Mouse (Mus musculus) heart, adult 2 months (tissue): ENCODE measurements around the gene Cd200r2. TPM values are rescaled to one million over a fixed set of nuclear protein-coding genes. Genes with fewer than 3 reads are reported as not detected.

Source experiments
- DNase-seq, 2 experiments: peaks; one replicate each; pipeline ENCODE4 v3.0.0; 2021
- H3K27ac ChIP-seq: fragments of 200-600 bp; 2 replicates; pipeline ENCODE4 v1.8.1; 2022
- H3K27me3 ChIP-seq: fragments of 200-500 bp; 2 replicates; pipeline ENCODE4 v1.6.1; 2012; ENCODE audit warnings: mild to moderate bottlenecking, low read length, inconsistent platforms, mixed read lengths; ENCODE audit not compliant: control insufficient read depth, insufficient read depth
- H3K36me3 ChIP-seq: fragments of 200-500 bp; 2 replicates; pipeline ENCODE4 v1.6.1; 2012; ENCODE audit warnings: low read length, inconsistent platforms; ENCODE audit not compliant: control insufficient read depth, insufficient read depth
- H3K4me1 ChIP-seq: fragments of 200-500 bp; 2 replicates; pipeline ENCODE4 v1.6.1; 2011; ENCODE audit warnings: low read length; ENCODE audit not compliant: control insufficient read depth, insufficient read depth
- H3K4me3 ChIP-seq: fragments of 200-600 bp; 2 replicates; pipeline ENCODE4 v1.8.1; 2022
- H3K79me2 ChIP-seq: fragments of 200-500 bp; replicated peaks from 2 replicates; pipeline ENCODE4 v1.6.1; 2012; ENCODE audit warnings: mild to moderate bottlenecking, inconsistent platforms, low read length, moderate library complexity, mixed read lengths; ENCODE audit not compliant: control insufficient read depth, insufficient read depth
- H3K9ac ChIP-seq: fragments of 200-500 bp; 2 replicates; pipeline ENCODE4 v1.6.1; 2012; ENCODE audit warnings: low read depth, mild to moderate bottlenecking, control low read depth, inconsistent platforms, low read length, mixed read lengths
- CTCF ChIP-seq: fragments of 200-600 bp; IDR thresholded peaks from 2 replicates; pipeline ENCODE4 v1.8.1; 2022; ENCODE audit warnings: antibody characterized with exemption, mild to moderate bottlenecking, moderate library complexity
- EP300 ChIP-seq: fragments of 200-500 bp; IDR thresholded peaks from 2 replicates; pipeline ENCODE4 v1.6.1; 2011; ENCODE audit warnings: low read depth, low read length, control low read depth; ENCODE audit not compliant: insufficient read depth
- POLR2A ChIP-seq: fragments of 200-500 bp; IDR thresholded peaks from 2 replicates; pipeline ENCODE4 v1.6.1; 2011; ENCODE audit warnings: mild to moderate bottlenecking, low read depth, low read length, control low read depth; ENCODE audit not compliant: insufficient read depth
- WGBS: fragments of 180-500 bp; shearing (Covaris S2); methylation state at CpG from one replicate; pipeline ENCODE4 v1.1.7; 2018; 5-methylcytosine and 5-hydroxymethylcytosine counted together
- intact Hi-C: fragments of 180-260 bp; cut with DNase I; formaldehyde crosslinking; loops from one replicate; pipeline ENCODE4 v1.15.1; 2025
- polyA plus RNA-seq: library from polyadenylated mRNA; depleted of rRNA; stranded (reverse); fragments of >200 nt; gene quantifications from 2 replicates; pipeline ENCODE4 v1.2.3, GENCODE M21; 2012; rRNA removed
- total RNA-seq, 2 experiments: library from RNA; stranded (reverse); gene quantifications; 2 replicates each; pipeline ENCODE4 v1.2.3; 2021

Cd200r2 gene
- total and polyA plus RNA-seq, 3 experiments, result not detected

- intact Hi-C loops, result loop anchor here (5.0 kb wide), 1 partner anchor 130 kb away; the partner anchor contains the start of gene Ccdc80
Observed at GRCm38 (mm10) chr16:44962296-44962695, 95.4 kb downstream of the Cd200r2 start.

GRCm38 (mm10) chr16:44962777-44963176 lies 95.9 kb downstream of the Cd200r2 start:
- no peak overlapping the region for H3K4me3 ChIP-seq
- WGBS, result 15% methylated on average over 2 of the region's 2 CpGs
- H3K36me3 ChIP-seq, result no peaks in the 10 kb centered on the region
- H3K4me1 ChIP-seq, result peaks cover 4% of the 10 kb centered on the region
- H3K27me3 ChIP-seq, result no peaks in the 10 kb centered on the region
- no peak overlapping the region for H3K9ac ChIP-seq
- DNase-seq, result peak in 1 of 2 experiments; percentile 21
- intact Hi-C loops, result loop anchor here (5.0 kb wide), 1 partner anchor 130 kb away; the partner anchor contains the start of gene Ccdc80
- peak overlapping the region; percentile 2 for H3K27ac ChIP-seq
- TF ChIP-seq CTCF (no peak), POLR2A (no peak), EP300 (no peak)
- no peaks in the 10 kb centered on the region for H3K79me2 ChIP-seq

More at GRCm38 (mm10) chr16:44962296-44962695, 95.4 kb downstream of the Cd200r2 start:
- H3K27ac ChIP-seq, result peak overlapping the region; percentile 2
- peak; percentile 53 for TF ChIP-seq CTCF
- no peak for TF ChIP-seq EP300
- H3K4me1 ChIP-seq, result peaks cover 4% of the 10 kb centered on the region
- no peaks in the 10 kb centered on the region for H3K36me3 ChIP-seq
- H3K9ac ChIP-seq, result no peak overlapping the region
- no peaks in the 10 kb centered on the region for H3K79me2 ChIP-seq
- no peaks in the 10 kb centered on the region for H3K27me3 ChIP-seq
- WGBS, result 74% methylated on average over 2 of the region's 2 CpGs
- DNase-seq, result no peak
- H3K4me3 ChIP-seq, result no peak overlapping the region

GRCm38 (mm10) chr16:44964526-44965374 lies 97.9 kb downstream of the Cd200r2 start:
- Histone ChIP-seq H3K4me3 (no peak overlapping the region), H3K36me3 (no peaks in the 10 kb centered on the region), H3K9ac (no peak overlapping the region), H3K27me3 (no peaks in the 10 kb centered on the region), H3K27ac (no peak overlapping the region), H3K4me1 (peaks cover 4% of the 10 kb centered on the region), H3K79me2 (no peaks in the 10 kb centered on the region)
- WGBS, result 60% methylated on average over 6 of the region's 6 CpGs
- intact Hi-C loops, result loop anchor here (5.0 kb wide), 1 partner anchor 128 kb away; the partner anchor contains the start of gene Ccdc80
- no peak for TF ChIP-seq CTCF
- no peak for DNase-seq

GRCm38 (mm10) chr16:44965428-44965827 lies 98.5 kb downstream of the Cd200r2 start:
- H3K9ac ChIP-seq, result no peak overlapping the region
- 77% methylated on average over 8 of the region's 8 CpGs for WGBS
- TF ChIP-seq EP300, result no peak
- no peak for TF ChIP-seq CTCF
- TF ChIP-seq POLR2A, result no peak
- no peaks in the 10 kb centered on the region for H3K79me2 ChIP-seq
- no peak for DNase-seq
- H3K4me3 ChIP-seq, result no peak overlapping the region
- H3K27ac ChIP-seq, result peak overlapping the region; percentile 12; the same call in 1 of the 2 replicates
- H3K4me1 ChIP-seq, result peaks cover 4% of the 10 kb centered on the region
- intact Hi-C loops, result no loop called here
- no peaks in the 10 kb centered on the region for H3K36me3 ChIP-seq
- H3K27me3 ChIP-seq, result no peaks in the 10 kb centered on the region

Other genes starting within 250 kb of the Cd200r2 start
- 1 to 10 TPM; 4.0 to 4.9 TPM for gene Nepro, start 142.8 kb upstream of the Cd200r2 start, total RNA-seq
- gene Nepro, start 142.8 kb upstream of the Cd200r2 start, polyA plus RNA-seq, result 1.3 and 2.9 TPM in 2 replicates
- gene Gtpbp8, start 120.7 kb upstream of the Cd200r2 start, total RNA-seq, result 1 to 10 TPM; 8.1 to 9.9 TPM
- gene Gtpbp8, start 120.7 kb upstream of the Cd200r2 start, polyA plus RNA-seq, result 3.2 and 4.4 TPM in 2 replicates
- gene Cd200r1, start 101.4 kb upstream of the Cd200r2 start, total RNA-seq, result under 1 TPM; 0.32 to 0.42 TPM
- 0.23 and 0.82 TPM in 2 replicates for gene Cd200r1, start 101.4 kb upstream of the Cd200r2 start, polyA plus RNA-seq
- not detected for gene Cd200r4, start 55.4 kb upstream of the Cd200r2 start, total RNA-seq
- 0.16 TPM in 1 of 2 replicates, not detected in the other for gene Cd200r4, start 55.4 kb upstream of the Cd200r2 start, polyA plus RNA-seq
- not detected for gene Cd200r3, start 76.6 kb downstream of the Cd200r2 start, total RNA-seq
- gene Cd200r3, start 76.6 kb downstream of the Cd200r2 start, polyA plus RNA-seq, result not detected in 2 replicates
- 10 to 100 TPM; 64.0 to 65.3 TPM for gene Ccdc80, start 226.3 kb downstream of the Cd200r2 start, total RNA-seq
- 43.4 and 59.4 TPM in 2 replicates for gene Ccdc80, start 226.3 kb downstream of the Cd200r2 start, polyA plus RNA-seq